Mouse (Mus musculus): ENCODE data around the gene Itgav.
A peak's percentile ranks its signal among the peaks of the same experiment; 100 is the strongest.
"Not testable (repeated sequence)": the region's sequence is repeated elsewhere in the genome, so short reads cannot be mapped to it uniquely, and the experiment has no call there.

The Itgav gene

DNA sequence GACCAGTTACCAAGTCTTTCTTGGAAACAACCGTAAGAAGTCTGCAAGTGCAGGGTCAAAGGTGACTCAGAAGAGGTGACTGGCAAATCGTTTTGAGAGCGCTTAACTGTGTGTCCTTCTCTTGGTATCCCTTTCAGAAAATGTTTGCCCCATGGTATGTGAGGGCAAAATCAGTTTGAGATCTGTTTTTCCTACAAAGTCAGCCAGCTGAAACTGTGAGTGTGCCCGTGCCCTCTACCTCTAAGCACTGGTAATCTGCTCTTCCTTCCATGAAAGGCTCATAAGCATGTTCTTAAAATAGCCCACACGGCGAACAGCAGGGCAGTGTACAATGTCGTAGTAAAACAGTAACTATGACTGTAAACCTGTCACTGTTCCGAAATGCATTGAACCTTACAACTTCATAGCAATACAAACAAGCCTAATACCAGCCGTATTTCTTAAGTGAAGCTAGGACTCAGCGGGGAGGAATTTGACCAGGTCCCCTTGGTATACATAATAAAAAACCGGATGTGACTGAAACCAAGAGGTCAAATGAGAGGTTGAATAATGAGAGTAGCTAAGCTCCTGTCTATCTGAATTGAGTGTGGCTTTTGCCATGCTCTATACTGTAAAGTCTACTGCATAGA, 14.2 kb upstream of the Itgav start:
- DNase-seq (ENCODE audit: extremely low read depth, low read depth, low spot score) = no peak

DNA sequence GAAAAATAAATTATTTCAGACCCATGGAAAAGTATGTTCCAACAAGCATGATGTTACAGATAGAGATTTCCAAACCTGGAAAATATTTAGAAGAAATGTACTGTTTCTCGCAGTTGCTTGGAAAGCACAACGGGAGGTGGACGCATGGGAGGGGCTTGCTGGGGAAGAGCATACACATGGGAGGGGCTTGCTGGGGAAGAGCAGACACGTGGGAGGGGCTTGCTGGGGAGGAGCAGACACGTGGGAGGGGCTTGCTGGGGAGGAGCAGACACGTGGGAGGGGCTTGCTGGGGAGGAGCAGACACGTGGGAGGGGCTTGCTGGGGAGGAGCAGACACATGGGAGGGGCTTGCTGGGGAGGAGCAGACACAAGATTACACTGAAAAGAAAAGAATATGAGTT, 10.9 kb upstream of the Itgav start:
- DNase-seq (ENCODE audit: extremely low read depth, low read depth, low spot score) = not testable (repeated sequence)

DNA sequence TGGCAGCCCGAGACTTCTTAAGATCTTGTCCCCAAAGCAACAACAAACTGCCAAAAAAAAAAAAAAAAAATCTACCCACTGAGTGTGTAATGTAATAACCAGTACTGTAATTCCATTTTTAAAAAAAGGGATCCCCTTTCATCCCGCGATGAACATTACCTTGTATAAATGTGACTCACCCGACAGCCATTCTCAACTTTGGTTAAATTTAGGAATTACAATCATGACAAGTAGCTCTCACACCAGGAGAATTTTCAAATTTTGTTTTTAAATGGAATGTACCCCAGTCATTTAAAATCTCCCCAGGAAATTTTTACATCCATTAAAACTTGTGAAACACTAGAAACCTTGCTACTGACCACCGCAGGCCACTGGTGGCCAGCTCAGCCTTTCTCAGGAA, 10.3 kb upstream of the Itgav start:
- DNase-seq (ENCODE audit: extremely low read depth, low read depth, low spot score) = no peak

DNA sequence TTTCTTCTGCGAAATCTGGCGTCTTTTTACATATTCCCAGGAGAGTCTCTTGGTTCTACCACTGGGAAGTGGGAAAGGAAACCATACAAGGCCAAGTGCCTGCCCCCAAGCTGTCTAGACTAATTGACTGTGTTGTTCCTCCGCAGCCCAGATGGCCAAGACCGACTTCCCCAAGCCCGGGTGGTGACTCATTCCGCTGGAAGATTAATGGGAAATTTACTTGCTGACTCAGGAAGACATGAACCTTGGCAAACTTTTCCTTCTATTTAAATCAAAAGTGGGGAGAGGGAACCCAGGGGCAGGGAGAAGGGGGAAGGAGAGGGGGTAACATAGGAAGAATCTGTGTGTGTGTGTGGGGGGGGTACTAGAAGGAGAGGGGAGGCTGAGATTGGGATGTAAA, 9.4 kb upstream of the Itgav start:
- DNase-seq (ENCODE audit: extremely low read depth, low read depth, low spot score) = no peak

DNA sequence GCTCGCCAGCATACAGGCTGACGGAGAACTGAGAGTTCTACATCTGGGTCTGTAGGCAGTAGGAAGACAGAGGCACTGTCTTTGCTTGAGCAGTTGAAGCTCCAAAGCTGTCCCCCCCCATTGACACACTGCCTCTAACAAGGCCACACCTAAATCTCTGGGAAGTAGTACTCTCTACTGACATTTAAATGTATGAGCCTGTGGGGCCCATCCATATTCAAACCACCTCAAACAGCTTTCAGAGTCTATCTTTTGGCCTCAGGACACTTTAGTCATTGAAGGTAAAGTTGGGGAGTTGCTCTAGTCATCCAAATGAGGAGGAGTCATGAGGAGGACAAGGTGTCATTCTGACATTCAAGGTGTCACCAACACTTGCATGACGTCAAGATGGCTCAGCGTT, 5.9 kb upstream of the Itgav start:
- no peak for DNase-seq (ENCODE audit: extremely low read depth, low read depth, low spot score)

DNA sequence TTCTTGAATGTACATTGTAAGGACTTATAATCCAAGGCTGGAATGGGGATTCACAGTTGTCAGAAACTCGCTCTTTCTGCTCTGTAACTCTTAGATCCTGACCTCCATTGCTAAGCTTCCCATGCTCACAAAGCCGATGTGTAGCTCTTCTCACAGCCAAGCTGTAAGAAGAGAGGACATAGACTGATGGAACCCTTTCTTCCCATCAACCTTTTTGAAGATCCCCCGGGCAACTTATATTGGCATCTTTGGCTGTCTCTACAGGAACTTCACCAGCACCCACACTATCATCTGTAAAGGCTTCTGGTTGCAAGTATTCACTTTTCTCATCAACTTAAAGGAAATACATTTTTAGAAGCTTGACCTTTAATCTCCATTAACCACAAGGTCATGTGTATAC, 2.6 kb upstream of the Itgav start:
- DNase-seq (ENCODE audit: extremely low read depth, low read depth, low spot score) = no peak

DNA sequence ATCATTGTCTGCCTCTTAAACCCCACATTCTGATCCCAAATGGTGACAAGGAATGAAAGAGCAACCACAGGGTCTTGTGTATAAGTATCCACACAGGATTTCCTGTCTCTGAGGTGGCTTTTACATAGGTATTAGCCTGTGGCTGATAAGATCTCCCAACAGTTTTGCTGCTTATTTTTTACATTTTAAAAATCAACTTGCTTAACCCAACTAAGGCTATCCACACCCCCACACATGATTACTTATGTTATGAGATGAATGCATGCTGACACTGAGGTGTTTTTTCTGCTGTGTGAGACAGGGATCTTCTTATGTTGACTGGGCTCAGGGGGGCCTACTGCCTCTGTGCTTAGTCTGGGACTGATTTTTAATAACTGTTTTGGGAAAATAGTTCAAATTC, 1.3 kb upstream of the Itgav start:
- DNase-seq (ENCODE audit: extremely low read depth, low read depth, low spot score) = no peak

DNA sequence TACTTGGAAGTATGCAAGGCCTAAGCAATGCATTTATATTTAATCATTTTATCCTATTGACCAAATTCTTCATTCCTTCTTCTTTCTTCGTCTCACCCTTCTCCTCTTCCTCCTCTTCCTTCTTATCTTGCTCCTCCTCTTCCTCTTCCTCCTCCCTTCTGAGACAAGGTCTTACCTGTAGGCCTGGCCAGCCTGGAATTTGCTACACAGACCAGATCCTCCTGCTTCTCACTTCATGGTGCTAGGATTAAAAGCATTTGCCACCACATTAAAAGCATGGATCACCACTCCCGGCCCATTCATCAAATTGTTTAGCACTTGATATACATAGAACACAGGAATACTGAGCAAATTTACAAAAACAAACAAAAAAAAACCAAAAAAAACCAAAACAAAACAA, 851 bp upstream of the Itgav start:
- DNase-seq (ENCODE audit: extremely low read depth, low read depth, low spot score) = no peak

DNA sequence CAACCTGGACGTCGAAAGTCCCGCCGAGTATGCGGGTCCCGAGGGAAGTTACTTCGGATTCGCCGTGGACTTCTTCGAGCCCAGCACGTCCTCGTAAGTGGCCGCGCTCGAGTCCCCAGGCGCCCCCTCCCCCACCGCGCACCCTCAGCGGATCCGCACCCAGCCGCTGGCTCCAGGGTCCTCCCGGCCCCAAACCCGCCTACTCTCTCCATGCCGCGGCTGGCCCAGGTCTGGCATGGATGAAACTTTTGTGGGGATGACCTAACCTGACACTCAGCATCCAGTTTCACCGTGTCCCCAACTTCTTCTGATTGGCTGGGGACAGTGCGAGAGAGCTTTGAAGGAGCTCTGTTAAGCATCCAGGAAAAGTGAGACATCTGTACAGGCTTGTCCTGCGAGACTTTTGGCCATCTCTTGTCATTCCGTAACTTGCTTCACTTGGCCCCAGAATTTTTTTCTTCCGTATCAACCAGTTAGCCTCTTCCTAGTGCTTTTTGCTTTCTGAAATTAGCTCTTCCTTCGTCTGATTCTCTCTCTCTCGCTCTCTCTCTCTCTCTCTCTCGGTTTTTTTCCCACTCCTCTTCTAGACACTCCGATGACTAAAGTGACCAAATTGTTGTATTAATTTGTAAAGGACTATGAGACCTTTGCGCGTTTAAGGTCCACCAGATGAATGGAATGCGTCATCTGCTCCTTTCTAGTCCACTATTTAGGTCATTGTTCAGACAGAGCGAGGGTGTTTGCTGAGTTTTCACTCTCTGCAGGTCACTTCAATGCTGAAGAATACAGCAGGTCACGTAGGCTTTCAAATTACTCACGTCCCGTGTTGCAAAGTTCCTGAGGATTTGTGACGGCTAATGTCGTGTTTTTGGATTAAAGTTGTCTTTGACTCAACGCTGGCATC, 882 bp downstream of the Itgav start:
- no peak for DNase-seq (ENCODE audit: extremely low read depth, low read depth, low spot score)

DNA sequence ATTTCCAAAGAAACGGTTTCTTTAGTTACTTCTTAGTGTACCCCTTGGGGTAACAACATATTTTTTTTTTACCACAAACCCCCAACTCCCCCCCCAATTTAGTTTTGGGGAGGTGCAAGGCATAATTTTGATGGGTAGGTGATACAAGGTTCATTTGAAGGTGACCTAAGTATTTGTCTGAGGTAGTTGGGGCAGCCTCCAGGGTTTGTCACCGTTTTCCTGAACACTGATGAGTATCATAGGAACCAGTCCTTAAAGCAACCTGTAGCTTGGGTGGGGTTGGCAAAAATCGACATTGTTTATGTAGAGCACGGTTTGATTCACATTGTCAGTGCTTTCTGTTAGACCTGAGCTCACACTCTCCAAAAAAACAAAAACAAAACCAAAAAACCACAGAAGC, 1.6 kb downstream of the Itgav start:
- no peak for DNase-seq (ENCODE audit: extremely low read depth, low read depth, low spot score)

DNA sequence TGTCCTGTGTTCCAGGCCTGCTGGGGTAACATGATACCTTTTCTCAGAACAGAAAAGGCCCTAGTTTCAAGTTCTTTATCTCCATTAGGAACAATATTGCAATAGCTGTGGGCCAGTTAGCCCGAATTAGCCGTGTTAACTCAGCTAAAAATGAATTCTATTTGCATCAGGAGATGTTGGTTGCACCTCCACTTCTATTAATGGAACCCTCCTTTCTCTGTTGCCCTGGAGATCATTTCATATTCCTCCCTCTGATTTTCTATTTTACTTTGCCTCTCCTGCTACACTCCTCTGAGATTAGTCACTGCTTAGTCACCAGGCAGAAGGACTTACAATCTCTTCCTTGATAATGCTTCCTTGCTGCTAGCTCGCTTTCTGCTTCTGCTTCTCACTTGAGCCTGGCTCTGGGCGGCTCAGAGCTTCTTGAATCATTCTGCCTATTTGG, 4.1 kb downstream of the Itgav start:
- no peak for DNase-seq (ENCODE audit: extremely low read depth, low read depth, low spot score)

DNA sequence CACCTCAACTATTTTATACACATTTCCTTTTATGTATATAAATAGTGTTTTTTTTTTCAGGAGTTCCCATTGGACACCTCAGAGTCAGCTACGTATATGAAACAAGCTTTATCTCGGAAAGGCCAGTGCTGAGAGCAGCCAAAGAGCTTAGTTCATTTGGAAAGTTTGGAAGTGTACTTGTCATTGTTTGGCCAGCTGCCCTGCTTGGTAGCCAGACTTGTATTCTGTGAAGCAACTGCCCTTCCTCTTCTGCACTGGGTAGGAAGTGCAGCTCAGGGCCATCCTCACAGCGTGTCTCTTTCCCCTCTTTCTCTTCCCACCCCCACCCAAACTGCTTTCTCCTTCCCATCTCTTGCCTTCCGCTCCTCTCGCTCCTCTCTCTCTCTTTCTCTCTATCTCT, 5.1 kb downstream of the Itgav start:
- peak; percentile 59 for DNase-seq (ENCODE audit: extremely low read depth, low read depth, low spot score)

DNA sequence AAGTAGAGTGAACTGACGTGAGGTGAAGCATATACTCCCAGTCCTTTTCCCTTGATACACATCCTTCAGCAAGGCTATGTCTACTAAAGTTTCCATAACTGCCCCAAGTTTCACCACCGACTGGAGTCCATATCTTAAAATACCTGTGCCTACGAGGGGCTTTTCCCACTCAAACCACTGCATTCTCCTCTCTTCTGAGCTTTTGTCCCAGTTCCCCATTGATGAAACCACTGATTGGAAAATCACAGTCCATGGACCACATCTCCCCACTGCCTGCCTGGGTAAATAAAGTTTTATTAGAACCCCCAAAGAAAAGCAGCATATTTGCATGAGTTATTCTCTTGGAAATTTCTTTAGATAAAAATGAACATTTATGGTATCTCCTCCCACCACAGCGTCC, 8.7 kb downstream of the Itgav start:
- no peak for DNase-seq (ENCODE audit: extremely low read depth, low read depth, low spot score)

DNA sequence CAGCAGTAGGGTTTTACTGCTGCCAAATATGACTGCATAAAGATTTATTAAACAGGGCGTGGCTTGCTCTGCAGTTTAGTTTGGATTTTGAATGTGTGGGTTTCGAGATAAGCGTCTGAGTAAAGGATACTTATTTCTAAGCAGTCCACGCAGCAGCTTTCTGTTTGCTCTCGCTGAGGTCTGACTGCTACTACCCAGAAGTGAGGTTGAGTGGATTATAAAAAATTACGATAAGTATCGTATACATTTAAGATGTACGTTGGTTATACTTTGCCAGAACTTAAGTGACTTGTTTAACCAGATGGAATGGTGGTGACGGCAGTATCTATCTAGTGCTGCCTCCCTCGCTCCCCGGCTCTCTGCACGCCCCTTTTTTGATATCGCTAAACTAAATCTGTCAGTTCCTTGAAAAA, 9.8 kb downstream of the Itgav start:
- DNase-seq (ENCODE audit: extremely low read depth, low read depth, low spot score) = no peak

DNA sequence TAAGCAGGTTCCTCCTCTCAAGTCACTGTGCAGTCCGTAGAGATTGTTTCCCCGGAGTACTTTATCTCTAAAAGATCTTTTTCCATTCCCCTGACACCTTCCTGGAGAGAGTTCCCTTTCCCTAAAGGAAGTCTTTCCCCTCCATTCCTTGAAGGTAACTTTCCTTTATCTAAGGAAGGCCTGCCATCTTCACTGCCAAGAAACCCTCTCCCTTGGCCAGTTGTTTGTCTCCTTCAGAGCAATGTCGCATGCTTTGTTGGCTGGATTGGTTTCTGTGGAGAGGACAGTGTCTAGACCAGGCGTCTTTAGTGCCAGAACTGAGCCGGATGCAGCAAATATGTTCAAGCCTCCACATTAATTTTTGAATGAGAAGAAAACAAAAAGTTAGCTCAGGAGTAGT, 11.1 kb downstream of the Itgav start:
- DNase-seq (ENCODE audit: extremely low read depth, low read depth, low spot score) = no peak

DNA sequence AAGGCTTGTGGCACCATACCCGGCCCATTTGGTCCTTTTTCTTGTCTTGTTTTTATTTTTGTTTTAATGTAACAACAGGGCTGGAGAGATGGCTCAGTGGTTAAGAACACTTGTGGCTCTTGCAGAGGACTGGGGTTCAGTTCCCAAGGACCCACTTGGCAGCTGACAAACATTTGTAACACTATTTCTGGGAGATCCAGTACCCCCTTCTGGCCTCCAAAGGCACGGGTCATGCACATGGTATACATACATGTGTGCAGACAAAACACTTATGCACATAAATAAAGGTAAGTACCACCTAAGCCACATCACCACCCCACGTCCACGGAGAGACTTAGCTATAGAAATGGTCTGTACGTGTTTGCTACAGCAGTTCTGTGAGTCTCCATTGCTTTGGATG, 12.6 kb downstream of the Itgav start:
- no peak for DNase-seq (ENCODE audit: extremely low read depth, low read depth, low spot score)

DNA sequence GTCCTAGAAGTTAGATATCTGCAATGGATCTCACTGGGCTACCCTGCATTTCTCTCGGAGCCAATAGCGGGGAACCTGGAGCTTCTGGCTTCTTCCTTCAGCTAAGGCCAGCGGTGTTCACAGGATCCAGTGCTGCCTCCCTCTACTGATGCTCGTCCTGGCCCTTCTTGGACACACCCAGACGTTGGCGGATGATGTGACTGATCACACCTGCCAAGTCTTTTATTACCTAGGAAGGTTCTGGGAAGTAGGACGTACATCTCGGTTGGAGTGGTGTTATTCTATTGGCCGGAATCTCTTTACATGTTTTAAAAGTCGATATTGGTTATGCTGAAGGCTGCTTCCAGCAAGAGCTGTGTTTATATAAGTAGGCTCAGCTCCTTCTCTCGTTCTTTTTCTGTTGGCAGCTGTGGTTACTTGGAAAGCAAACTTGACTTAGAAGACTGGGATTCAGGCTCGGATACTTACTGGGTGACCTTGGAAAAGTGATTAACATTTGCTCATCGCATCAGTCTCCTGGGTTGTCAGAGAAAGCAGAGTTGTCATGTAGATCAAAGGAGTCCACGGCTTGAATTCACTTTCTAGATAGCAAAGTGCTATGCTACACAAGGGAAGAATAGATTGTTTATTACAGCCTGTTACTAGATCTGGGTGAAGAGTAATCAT, 14.5 kb downstream of the Itgav start:
- DNase-seq (ENCODE audit: extremely low read depth, low read depth, low spot score) = no peak

DNA sequence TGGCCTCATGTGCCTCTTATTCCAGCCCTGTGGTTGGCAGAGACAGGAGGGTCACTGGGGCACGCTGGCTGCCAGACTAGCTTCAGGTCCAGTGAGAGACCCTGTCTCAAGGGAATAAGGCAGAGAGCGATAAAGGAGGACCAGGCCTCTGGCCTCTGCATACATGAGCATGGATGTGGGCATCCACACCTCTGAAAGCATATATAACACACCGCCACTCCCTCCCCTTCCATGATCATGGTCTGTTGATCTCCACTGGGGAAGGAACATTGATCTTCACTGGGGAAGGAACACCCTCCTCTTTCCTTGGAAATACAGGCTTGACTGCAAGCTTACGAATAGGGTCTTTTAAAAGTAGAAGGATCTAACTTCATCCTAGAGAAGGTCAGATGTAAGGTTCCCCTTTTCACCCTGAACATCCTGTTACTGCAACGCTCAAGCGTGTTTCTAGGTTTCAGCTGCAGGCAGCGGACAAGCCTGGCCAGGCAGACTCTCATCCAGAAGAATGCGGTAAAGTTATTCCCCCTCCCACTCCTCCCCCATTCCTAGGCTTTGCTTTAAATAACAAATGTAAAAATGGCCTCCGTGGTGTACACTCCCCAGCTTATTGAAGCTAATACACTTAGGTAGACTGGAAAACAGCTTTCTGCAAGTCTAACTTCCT, 15.4 kb downstream of the Itgav start:
- DNase-seq (ENCODE audit: extremely low read depth, low read depth, low spot score) = no peak

DNA sequence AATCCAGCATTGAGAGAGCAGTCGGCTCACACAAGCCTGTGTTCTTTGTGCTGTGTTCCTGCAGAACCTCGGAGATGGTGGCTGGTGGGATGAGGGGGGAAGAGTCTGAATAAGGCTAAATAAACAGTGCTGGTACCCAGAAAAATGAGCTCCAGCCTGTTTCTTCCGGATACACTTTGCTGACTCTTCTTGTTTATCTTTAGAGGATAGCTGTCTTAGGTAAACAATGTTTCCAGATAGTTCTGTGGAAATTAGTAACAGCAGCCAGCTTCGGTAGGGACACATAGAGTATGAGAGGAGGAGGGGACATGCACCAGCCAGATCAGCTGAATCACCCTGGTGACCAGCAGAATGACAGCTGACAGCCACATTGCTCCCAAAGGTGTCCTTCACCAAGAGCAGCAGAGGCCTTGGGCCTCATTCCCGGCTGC, 16.4 kb downstream of the Itgav start:
- no peak for DNase-seq (ENCODE audit: extremely low read depth, low read depth, low spot score)

DNA sequence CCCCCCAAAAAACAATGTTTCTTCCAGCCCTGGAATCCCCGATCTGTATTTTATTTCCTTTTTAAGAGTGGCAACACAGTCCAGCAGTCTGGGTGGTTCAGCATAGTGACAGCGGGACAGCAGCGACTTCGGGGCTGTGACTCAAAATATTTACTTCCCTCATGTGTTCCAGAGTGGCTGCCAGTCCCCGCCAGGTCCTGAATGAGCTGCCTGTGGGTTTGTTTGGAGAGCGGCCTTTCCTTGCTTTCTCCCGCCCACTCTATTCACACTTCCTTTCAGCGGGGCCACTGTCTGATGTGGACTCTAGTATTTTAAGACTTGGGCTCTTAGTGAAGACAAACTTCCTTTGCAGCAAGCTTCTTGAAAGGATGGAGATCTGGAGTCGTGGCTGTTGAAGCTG, 18.0 kb downstream of the Itgav start:
- no peak for DNase-seq (ENCODE audit: extremely low read depth, low read depth, low spot score)

DNA sequence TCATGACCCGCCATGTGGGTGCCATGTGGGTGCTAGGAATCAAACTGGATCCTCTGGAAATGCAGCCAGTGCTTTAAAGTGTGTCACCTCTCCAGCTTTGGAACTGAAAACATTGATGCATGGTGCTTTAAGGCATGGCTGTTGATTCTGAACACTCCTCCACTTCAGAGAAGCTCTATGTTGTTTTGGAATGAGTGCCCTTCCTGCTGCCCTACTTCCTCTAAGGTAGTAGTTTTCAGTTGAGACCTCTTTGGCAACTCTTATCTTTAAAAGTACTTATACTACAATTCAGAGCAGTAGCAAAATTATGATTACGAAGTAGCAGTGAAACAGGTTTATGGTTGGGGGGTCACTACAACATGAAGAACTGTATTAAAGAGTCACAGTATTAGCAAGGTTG, 18.6 kb downstream of the Itgav start:
- no peak for DNase-seq (ENCODE audit: extremely low read depth, low read depth, low spot score)
